ENCODE assay signal across 21 mouse cellular contexts in the genomic region with DNA sequence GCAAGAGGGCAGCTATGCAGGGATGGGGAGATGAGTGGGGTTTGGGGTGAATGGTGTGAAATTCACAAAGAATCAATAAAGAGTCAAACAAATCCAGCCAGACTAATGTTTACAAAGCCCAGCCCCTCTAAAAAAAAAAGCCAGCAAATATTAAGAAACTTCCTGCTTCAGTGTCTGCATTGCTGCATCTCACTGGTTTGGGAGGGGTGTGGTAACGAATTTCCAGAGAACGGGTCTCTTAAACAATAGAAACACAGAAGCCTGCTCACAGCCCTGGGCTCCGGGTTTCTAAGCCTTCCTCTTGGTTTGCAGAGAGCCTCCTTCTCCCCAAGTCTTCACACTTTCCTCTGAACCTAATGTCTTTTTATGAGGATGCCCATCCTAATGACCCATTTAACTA.
"Had no signal": no experiment of that assay in that cellular context is flagged by ENCODE, and none has a peak within 500 bp of the region (broad histone marks: within the 10 kb centered on the region; RNA-seq: fewer than 3 reads in every experiment).

No protein-coding gene starts in this region.

- DNase-seq: lung, adult 2 months; lung, postnatal 4 days; midbrain, embryonic 14.5 days; retina, postnatal 1 day; right cerebral cortex, adult 18-20 months; right cerebral cortex, postnatal 25 days; right cerebral cortex, postnatal 4 days; spleen, adult 18-20 months; thymus, adult 18-20 months; thymus, postnatal 25 days; thymus, postnatal 4 days had no signal

- H3K4me2 ChIP-seq: liver, embryonic 12.5 days; lung, embryonic 15.5 days; midbrain, embryonic 12.5 days; neural tube, embryonic 13.5 days; neural tube, embryonic 15.5 days had no signal

- H3K27ac ChIP-seq: liver, embryonic 12.5 days; liver, embryonic 14.5 days; lung, embryonic 15.5 days; midbrain, embryonic 10.5 days; midbrain, embryonic 12.5 days; neural tube, embryonic 15.5 days had no signal

- H3K4me3 ChIP-seq: liver, embryonic 12.5 days; lung, embryonic 15.5 days; midbrain, embryonic 10.5 days; midbrain, embryonic 12.5 days; myocyte; neural tube, embryonic 13.5 days; neural tube, embryonic 15.5 days had no signal

- H3K9me3 ChIP-seq: liver, embryonic 12.5 days; lung, embryonic 15.5 days; midbrain, embryonic 10.5 days; midbrain, embryonic 12.5 days; neural tube, embryonic 13.5 days; neural tube, embryonic 15.5 days had no signal

- ATAC-seq: liver, embryonic 12.5 days; lung, postnatal 0 days; midbrain, embryonic 16.5 days had no signal

- H3K4me1 ChIP-seq: liver, embryonic 12.5 days; midbrain, embryonic 12.5 days had no signal

- H3K36me3 ChIP-seq: liver, embryonic 12.5 days; lung, embryonic 15.5 days; midbrain, embryonic 10.5 days; midbrain, embryonic 12.5 days; neural tube, embryonic 13.5 days; neural tube, embryonic 15.5 days had no signal

- H3K9ac ChIP-seq: liver, embryonic 12.5 days; liver, embryonic 14.5 days; lung, embryonic 15.5 days; midbrain, embryonic 12.5 days; neural tube, embryonic 13.5 days; neural tube, embryonic 15.5 days had no signal

- H3K27me3 ChIP-seq: lung, embryonic 15.5 days; midbrain, embryonic 12.5 days; neural tube, embryonic 13.5 days; neural tube, embryonic 15.5 days had no signal
